Comparison of ENCODE assay signal across 7 mouse cellular contexts in the genomic region with DNA sequence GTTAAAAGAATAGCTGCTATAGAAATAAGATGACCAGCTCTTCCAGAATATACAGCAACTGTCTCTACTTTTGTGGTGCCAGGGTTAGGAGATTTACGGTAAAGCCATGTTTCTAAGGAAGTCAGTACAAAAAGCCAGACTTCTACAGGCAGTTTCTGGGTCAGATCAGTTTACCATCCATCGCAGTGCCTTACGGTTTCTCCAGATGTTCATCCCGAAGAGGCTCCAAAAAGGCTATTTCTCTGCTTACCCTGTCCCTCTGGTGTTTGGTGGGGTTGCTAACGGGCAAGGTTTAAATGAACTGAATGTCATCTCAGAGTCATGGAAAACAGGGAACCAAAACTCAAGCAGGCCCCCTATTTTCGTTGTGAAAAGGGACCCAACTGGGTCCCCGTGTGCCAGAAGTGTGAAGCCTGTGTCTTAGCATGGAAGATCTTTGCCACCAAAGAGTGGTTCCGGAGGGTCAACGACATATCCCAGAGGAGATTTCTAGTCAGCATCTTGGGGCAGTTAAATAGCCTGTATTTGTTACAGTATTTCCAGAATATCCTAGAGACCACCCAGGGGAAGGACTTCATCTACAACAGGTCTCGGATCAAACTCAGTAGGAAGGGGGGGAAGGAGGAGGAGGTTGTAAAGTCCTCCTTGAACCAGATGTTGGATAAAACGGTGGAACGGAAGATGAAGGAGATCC. TPM values are rescaled to one million over a fixed set of nuclear protein-coding genes. Genes with fewer than 3 reads are reported as not detected.
DNase-seq lines count a peak whose midpoint lies in the region; ATAC-seq and TF ChIP-seq lines count a peak whose summit lies in the region.

TSS of gene Fbxw10 (plus strand) at position 109 of the 694 bp plus-strand sequence.

- peaks cover 9 to 12% of the 10 kb centered on the region in 2 experiments; a peak in 2 of 4 replicates for H3K4me1 ChIP-seq in ES-E14 (ENCODE audit: control insufficient read depth in 2 of 2, insufficient read depth in 2 of 2, low read length in 2 of 2, poor library complexity in 1 of 2)
- H3K4me1 ChIP-seq in forebrain, embryonic 11.5 days (replicated peaks; ENCODE audit: control insufficient read depth, insufficient read depth, low read length), result no peaks in the 10 kb centered on the region; the same call in 1 of the 2 replicates
- peaks cover 17% of the 10 kb centered on the region for H3K4me1 ChIP-seq in limb, embryonic 15.5 days

- peak within 1 kb of the TSS; percentile 24; the same call in 1 of the 2 replicates for H3K27ac ChIP-seq in ES-E14 (ENCODE audit: insufficient read depth, low read depth, low read length, poor library complexity, severe bottlenecking)
- H3K27ac ChIP-seq in forebrain, embryonic 11.5 days (ENCODE audit: low read depth, low read length), result no peak within 1 kb of the TSS
- peak within 1 kb of the TSS; percentile 73 for H3K27ac ChIP-seq in limb, embryonic 15.5 days

- peak; percentile 67 for DNase-seq in CD4-positive, CD25-positive, alpha-beta regulatory T cell, adult 2 months (ENCODE audit: low read depth, low spot score)
- no peak for DNase-seq in ES-E14 (ENCODE audit: low read depth, low spot score)
- DNase-seq in forebrain, embryonic 11.5 days (ENCODE audit: low spot score), result no peak
- peak; percentile 43 for DNase-seq in induced T-regulatory cell, adult 2 months (ENCODE audit: low read depth)
- peak; percentile 34 for DNase-seq in neural tube, embryonic 10.5 days (ENCODE audit: extremely low spot score, low spot score)
- no peak for DNase-seq in urinary bladder, adult 2 months (ENCODE audit: low spot score)

- ATAC-seq in forebrain, embryonic 11.5 days (replicated peaks; ENCODE audit: low FRiP score), result no peak
- ATAC-seq in limb, embryonic 15.5 days (ENCODE audit: insufficient number of reproducible peaks, low FRiP score, low TSS enrichment, low read depth), result no peak

- no peaks in the 10 kb centered on the region for H3K9me3 ChIP-seq in ES-E14 (ENCODE audit: control insufficient read depth, insufficient read depth, low read depth, low read length)
- no peaks in the 10 kb centered on the region for H3K9me3 ChIP-seq in forebrain, embryonic 11.5 days (ENCODE audit: control insufficient read depth, low read length)
- H3K9me3 ChIP-seq in limb, embryonic 15.5 days, result no peaks in the 10 kb centered on the region

- H3K27me3 ChIP-seq in forebrain, embryonic 11.5 days (ENCODE audit: control insufficient read depth, insufficient read depth, low read length), result no peaks in the 10 kb centered on the region
- no peaks in the 10 kb centered on the region for H3K27me3 ChIP-seq in limb, embryonic 15.5 days

- WGBS in forebrain, embryonic 11.5 days, result 29% methylated on average over 12 of the region's 12 CpGs
- 10% methylated on average over 12 of the region's 12 CpGs for WGBS in limb, embryonic 15.5 days

- H3K4me2 ChIP-seq in forebrain, embryonic 11.5 days (ENCODE audit: low read depth, low read length, severe bottlenecking), result peak within 1 kb of the TSS; percentile 31; the same call in 1 of the 2 replicates
- peak within 1 kb of the TSS; percentile 44 for H3K4me2 ChIP-seq in limb, embryonic 15.5 days

- no peaks in the 10 kb centered on the region for H3K36me3 ChIP-seq in ES-E14 (ENCODE audit: control insufficient read depth, insufficient read depth, low read length, poor library complexity, severe bottlenecking)
- no peaks in the 10 kb centered on the region for H3K36me3 ChIP-seq in forebrain, embryonic 11.5 days (ENCODE audit: control insufficient read depth, insufficient read depth, low read length)
- H3K36me3 ChIP-seq in limb, embryonic 15.5 days, result no peaks in the 10 kb centered on the region

- peak within 1 kb of the TSS; percentile 29 to 47; a peak in 3 of 4 replicates for H3K4me3 ChIP-seq in ES-E14 (ENCODE audit: insufficient read depth in 1 of 2, low read depth in 1 of 2, low read length in 2 of 2, poor library complexity in 1 of 2, severe bottlenecking in 1 of 2)
- H3K4me3 ChIP-seq in forebrain, embryonic 11.5 days (ENCODE audit: low read depth, low read length), result no peak within 1 kb of the TSS
- H3K4me3 ChIP-seq in limb, embryonic 15.5 days, result peak within 1 kb of the TSS; percentile 23

- in situ Hi-C loops in ES-E14 (cut with MboI; ENCODE audit: low sequenced_read_pairs in 2 of 2, unreplicated experiment in 2 of 2), result no loop called here

- H3K9ac ChIP-seq in ES-E14 (ENCODE audit: insufficient read depth, low read depth, low read length, poor library complexity, severe bottlenecking), result 0 out of 2 replicates have a peak within 1 kb of the TSS, but pooled peaks have one; percentile 28
- no peak within 1 kb of the TSS for H3K9ac ChIP-seq in forebrain, embryonic 11.5 days (ENCODE audit: low read length)
- H3K9ac ChIP-seq in limb, embryonic 15.5 days, result no peak within 1 kb of the TSS

TF ChIP-seq in ES-E14, 5 proteins besides CTCF, POLR2A, EP300 and RAD21:
- no peak for TF ChIP-seq ZNF384 (IDR thresholded peaks at IDR 0.05; ENCODE audit: low read depth, low read length)
- TF ChIP-seq ZC3H11A (IDR thresholded peaks at IDR 0.05; ENCODE audit: borderline replicate concordance, low read depth, low read length), result no peak
- TF ChIP-seq MAFK (IDR thresholded peaks at IDR 0.05; ENCODE audit: insufficient read depth, low read depth, low read length), result no peak
- no peak for TF ChIP-seq HCFC1 (IDR thresholded peaks at IDR 0.05; ENCODE audit: borderline replicate concordance, insufficient read depth, low read length)
- no peak for TF ChIP-seq CHD2 (IDR thresholded peaks at IDR 0.05; ENCODE audit: low read depth, low read length)

RNA-seq across cellular contexts. Expression of gene Fbxw10, which starts in this region (rescaled TPM):
- total RNA-seq in ES-E14 (2012; rRNA removed), result 0.85 and 1.2 TPM in 2 replicates
- polyA plus RNA-seq in forebrain, embryonic 11.5 days (2014; fragmentation: Nextera tagmentation; extraction: Ambion mirVana), result 0.36 and 0.59 TPM in 2 replicates
- 0.20 and 0.65 TPM in 2 replicates for polyA plus RNA-seq in limb, embryonic 15.5 days (2015; fragmentation: Nextera tagmentation; extraction: Ambion mirVana)
- polyA plus RNA-seq in urinary bladder, adult 2 months (2012; rRNA removed), result 0.77 and 1.6 TPM in 2 replicates

Comparison
In these comparisons a context has a peak if more than half of its experiments do, and no peak if none do; other contexts are left out.
1. DNase-seq: peak in CD4-positive, CD25-positive, alpha-beta regulatory T cell, adult 2 months (single experiment), induced T-regulatory cell, adult 2 months (single experiment) and neural tube, embryonic 10.5 days (single experiment); none in ES-E14 (single experiment), forebrain, embryonic 11.5 days (single experiment) and urinary bladder, adult 2 months (single experiment).